Mouse (Mus musculus): ENCODE results near the gene Rack1. TPM values are rescaled to one million over a fixed set of nuclear protein-coding genes. Genes with fewer than 3 reads are reported as not detected.
"Not testable (repeated sequence)": the region's sequence is repeated elsewhere in the genome, so short reads cannot be mapped to it uniquely, and the experiment has no call there.

Gene Rack1
- polyA plus RNA-seq, 1 experiment, result 3,051 TPM

DNA sequence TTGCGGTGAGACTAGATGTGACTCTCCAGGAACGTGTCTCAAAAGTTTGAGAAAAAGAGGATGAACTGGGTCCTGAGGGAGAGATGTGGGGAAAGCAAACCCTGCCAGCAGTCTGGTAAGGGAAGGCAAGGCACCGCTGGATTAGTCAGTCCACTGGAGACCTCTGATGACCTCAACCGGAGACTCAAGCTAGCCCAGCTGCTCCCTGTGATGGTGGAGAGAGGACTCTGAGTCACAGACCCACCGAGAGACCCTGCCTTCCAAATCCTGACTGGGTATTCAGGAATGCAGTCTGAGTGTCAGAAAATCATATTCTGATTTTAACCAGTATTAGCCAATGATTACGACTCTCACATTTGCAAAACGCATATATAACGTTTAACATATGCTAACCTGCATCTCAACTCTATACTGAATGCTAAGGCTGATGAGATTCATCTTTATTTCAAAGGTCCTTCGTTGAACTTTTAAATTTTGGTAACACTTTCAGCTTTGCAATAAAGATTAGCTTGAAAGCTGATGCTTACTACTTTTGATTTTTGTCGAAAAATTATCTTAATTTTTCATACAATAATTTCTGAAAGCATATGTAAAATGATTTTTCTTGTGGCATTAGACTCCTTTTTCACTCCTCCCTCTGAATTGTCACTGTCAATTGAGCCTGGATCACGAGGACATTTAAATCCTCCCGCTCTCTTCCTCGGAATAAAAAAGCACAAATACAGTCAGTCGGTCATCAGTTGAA, 22.8 kb downstream of the Rack1 start:
- no peak overlapping the region for H3ac ChIP-seq (ENCODE audit: control insufficient read depth, insufficient read length, low read depth)
- no peaks in the 10 kb centered on the region for H3K79me3 ChIP-seq (ENCODE audit: low read depth)
- H3K4me3 ChIP-seq (ENCODE audit: insufficient read depth, poor library complexity, severe bottlenecking), result no peak overlapping the region
- TF ChIP-seq FOSL1 (IDR thresholded peaks at IDR 0.05; ENCODE audit: insufficient read depth, low read length, poor library complexity, severe bottlenecking) (no peak), MYOD1 (IDR thresholded peaks at IDR 0.05; ENCODE audit: control insufficient read depth, insufficient read length, low read depth) (peak; percentile 57)
- H3K27me3 ChIP-seq (ENCODE audit: control insufficient read depth, insufficient read depth, insufficient read length), result no peaks in the 10 kb centered on the region
- H3K36me3 ChIP-seq (ENCODE audit: control insufficient read depth, insufficient read depth), result no peaks in the 10 kb centered on the region
- H3K79me2 ChIP-seq (ENCODE audit: control insufficient read depth, insufficient read depth), result no peaks in the 10 kb centered on the region

DNA sequence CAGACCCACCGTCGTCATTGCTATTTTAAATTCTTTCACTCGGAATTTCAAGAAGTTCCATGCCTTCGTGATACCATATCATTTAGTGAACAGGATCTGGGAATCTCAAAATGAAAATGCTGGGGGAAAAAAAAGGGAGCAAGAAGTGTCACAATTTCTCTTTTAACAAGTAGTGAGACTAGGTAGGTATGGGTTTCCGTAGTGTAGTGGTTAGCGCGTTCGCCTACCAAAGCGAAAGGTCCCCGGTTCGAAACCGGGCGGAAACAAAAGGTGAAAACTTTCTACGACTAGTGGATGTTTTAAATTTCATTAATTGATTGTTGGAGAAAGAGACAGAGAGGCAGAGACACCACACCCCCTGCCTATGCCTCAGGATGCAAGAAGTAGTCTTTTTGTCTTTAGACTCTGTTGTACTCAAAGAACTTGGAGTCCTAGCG, 23.4 kb downstream of the Rack1 start:
- peak; percentile 20 for TF ChIP-seq CEBPB (IDR thresholded peaks at IDR 0.05; ENCODE audit: low read depth)
- no peak for TF ChIP-seq FOSL1 (IDR thresholded peaks at IDR 0.05; ENCODE audit: insufficient read depth, low read length, poor library complexity, severe bottlenecking)
- H3K4me3 ChIP-seq (ENCODE audit: insufficient read depth, poor library complexity, severe bottlenecking), result no peak overlapping the region

DNA sequence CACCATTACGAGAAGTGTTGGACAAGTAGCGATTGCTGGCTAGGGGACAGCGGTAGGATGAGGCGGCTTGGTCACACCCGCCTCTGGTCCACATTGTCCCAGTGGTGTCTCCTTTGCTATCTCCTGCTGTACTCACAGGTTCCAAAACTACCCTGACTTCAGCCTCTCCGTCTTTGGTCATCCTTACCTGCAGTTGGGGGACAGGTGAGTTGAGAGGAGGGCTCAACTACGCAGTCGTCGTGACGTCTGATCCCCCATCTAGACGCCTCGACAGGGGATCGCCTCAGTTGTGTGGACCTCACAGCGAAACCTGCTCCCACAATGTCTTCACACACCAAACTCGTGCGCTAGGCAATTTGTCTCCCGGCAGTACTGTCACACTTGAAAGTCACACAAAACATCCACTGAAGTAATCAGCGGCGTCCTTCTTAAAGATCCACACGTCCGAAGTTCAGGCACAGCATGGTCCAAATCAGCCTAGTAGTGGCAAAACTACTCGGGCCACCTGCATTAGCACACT, 24.2 kb downstream of the Rack1 start:
- Histone ChIP-seq H3K27me3 (ENCODE audit: control insufficient read depth, insufficient read depth, insufficient read length) (no peaks in the 10 kb centered on the region), H3K79me2 (ENCODE audit: control insufficient read depth, insufficient read depth) (no peaks in the 10 kb centered on the region), H3K4me3 (ENCODE audit: insufficient read depth, poor library complexity, severe bottlenecking) (no peak overlapping the region), H3K79me3 (ENCODE audit: low read depth) (no peaks in the 10 kb centered on the region), H3ac (ENCODE audit: control insufficient read depth, insufficient read length, low read depth) (no peak overlapping the region), H3K36me3 (ENCODE audit: control insufficient read depth, insufficient read depth) (no peaks in the 10 kb centered on the region)
- TF ChIP-seq MYOG (IDR thresholded peaks at IDR 0.05; ENCODE audit: control insufficient read depth, extremely low read depth, insufficient read length) (no peak), USF1 (IDR thresholded peaks at IDR 0.05; ENCODE audit: low read depth) (no peak), MYOD1 (IDR thresholded peaks at IDR 0.05; ENCODE audit: control insufficient read depth, insufficient read length, low read depth) (no peak), FOSL1 (IDR thresholded peaks at IDR 0.05; ENCODE audit: insufficient read depth, low read length, poor library complexity, severe bottlenecking) (no peak), MAX (IDR thresholded peaks at IDR 0.05) (no peak), CEBPB (IDR thresholded peaks at IDR 0.05; ENCODE audit: low read depth) (no peak), CTCF (IDR thresholded peaks at IDR 0.05; ENCODE audit: control insufficient read depth, insufficient read depth, insufficient read length) (no peak)

More for the DNA sequence above, 23.4 kb downstream of the Rack1 start:
- Histone ChIP-seq H3K36me3 (ENCODE audit: control insufficient read depth, insufficient read depth) (no peaks in the 10 kb centered on the region), H3K79me3 (ENCODE audit: low read depth) (no peaks in the 10 kb centered on the region), H3K27me3 (ENCODE audit: control insufficient read depth, insufficient read depth, insufficient read length) (no peaks in the 10 kb centered on the region), H3K79me2 (ENCODE audit: control insufficient read depth, insufficient read depth) (no peaks in the 10 kb centered on the region), H3ac (ENCODE audit: control insufficient read depth, insufficient read length, low read depth) (no peak overlapping the region)

DNA sequence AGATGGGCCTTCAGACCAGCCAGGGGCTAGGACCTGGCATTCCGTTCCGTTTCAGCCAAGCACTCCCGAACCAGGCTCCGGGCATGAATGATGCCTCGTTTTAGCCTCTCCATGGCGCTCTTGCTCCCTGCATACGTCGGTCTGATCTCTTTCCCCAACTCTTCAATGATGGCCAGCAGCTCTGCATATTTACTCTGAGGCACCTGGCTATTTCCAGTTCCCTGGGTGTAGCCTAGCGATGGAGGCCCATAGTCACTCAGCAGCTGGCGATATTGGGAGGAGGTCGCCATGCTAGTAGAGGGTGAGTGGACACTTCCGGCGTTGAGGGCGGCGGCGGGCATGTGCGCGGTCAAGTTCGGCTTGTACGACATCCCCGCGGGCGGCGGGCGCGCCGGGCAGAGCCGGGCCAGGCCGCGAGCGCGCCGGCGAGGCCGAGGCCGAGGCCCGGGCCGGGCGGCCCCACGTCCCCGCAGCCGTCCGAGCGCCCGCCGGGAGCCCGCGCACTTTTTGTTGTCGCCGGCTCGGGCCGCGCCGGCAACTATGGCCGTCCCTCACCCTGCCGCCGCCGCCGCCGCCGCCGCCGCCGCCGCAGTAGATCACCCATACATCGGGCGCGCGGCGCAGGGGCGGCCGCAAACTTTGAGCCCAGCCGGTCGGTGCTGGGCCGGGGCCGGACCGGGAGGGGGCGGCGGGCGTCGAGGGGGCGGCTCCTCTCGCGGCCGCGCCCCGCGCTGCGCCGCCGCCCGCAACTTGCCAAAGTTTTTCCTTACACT, 26.0 kb downstream of the Rack1 start, which contains the start of the genes Trim7 and Gm12184:
Trim7 (plus strand) TSS at position 162 of the 773 bp plus-strand sequence.
Gm12184 (minus strand) TSS at position 677 of the 773 bp plus-strand sequence.
- not testable (repeated sequence) for H3K27me3 ChIP-seq (ENCODE audit: control insufficient read depth, insufficient read depth, insufficient read length); H3K79me2 ChIP-seq (ENCODE audit: control insufficient read depth, insufficient read depth)

DNA sequence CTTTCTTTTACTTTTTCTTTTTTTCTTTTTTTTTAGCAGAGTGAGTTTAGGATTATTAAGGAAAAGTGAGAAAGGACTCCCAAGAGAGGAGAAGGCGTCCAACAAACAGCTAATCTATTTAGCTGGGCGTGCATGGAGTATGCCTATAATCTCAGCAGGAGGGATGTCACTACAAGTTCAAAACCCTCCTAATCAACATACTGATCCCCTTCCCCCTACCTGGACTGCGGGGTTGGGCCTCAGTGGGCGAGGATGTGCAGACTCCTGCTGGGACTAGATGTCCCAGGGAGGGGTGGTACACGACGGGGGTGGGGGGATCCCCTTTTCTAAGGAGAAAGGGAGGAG, 26.6 kb downstream of the Rack1 start:
- Histone ChIP-seq H3K79me3 (ENCODE audit: low read depth) (no peaks in the 10 kb centered on the region), H3K4me3 (ENCODE audit: insufficient read depth, poor library complexity, severe bottlenecking) (peak overlapping the region; percentile 21), H3K36me3 (ENCODE audit: control insufficient read depth, insufficient read depth) (no peaks in the 10 kb centered on the region), H3K79me2 (ENCODE audit: control insufficient read depth, insufficient read depth) (no peaks in the 10 kb centered on the region), H3K27me3 (ENCODE audit: control insufficient read depth, insufficient read depth, insufficient read length) (no peaks in the 10 kb centered on the region), H3ac (ENCODE audit: control insufficient read depth, insufficient read length, low read depth) (peak overlapping the region; percentile 0)
- TF ChIP-seq CEBPB (IDR thresholded peaks at IDR 0.05; ENCODE audit: low read depth), result no peak
- TF ChIP-seq MYOD1 (IDR thresholded peaks at IDR 0.05; ENCODE audit: control insufficient read depth, insufficient read length, low read depth), result no peak
- TF ChIP-seq CTCF (IDR thresholded peaks at IDR 0.05; ENCODE audit: control insufficient read depth, insufficient read depth, insufficient read length), result no peak
- no peak for TF ChIP-seq FOSL1 (IDR thresholded peaks at IDR 0.05; ENCODE audit: insufficient read depth, low read length, poor library complexity, severe bottlenecking)
- TF ChIP-seq MAX (IDR thresholded peaks at IDR 0.05), result no peak
- no peak for TF ChIP-seq MYOG (IDR thresholded peaks at IDR 0.05; ENCODE audit: control insufficient read depth, extremely low read depth, insufficient read length)
- TF ChIP-seq USF1 (IDR thresholded peaks at IDR 0.05; ENCODE audit: low read depth), result no peak

More for the DNA sequence above, 26.0 kb downstream of the Rack1 start, which contains the start of the genes Trim7 and Gm12184:
- H3K36me3 ChIP-seq (ENCODE audit: control insufficient read depth, insufficient read depth); H3K79me3 ChIP-seq (ENCODE audit: low read depth): not testable (repeated sequence)
- peak within 1 kb of the TSS; percentile 0 for H3ac ChIP-seq (ENCODE audit: control insufficient read depth, insufficient read length, low read depth)
- H3K4me3 ChIP-seq (ENCODE audit: insufficient read depth, poor library complexity, severe bottlenecking), result peak within 1 kb of the TSS; percentile 25

DNA sequence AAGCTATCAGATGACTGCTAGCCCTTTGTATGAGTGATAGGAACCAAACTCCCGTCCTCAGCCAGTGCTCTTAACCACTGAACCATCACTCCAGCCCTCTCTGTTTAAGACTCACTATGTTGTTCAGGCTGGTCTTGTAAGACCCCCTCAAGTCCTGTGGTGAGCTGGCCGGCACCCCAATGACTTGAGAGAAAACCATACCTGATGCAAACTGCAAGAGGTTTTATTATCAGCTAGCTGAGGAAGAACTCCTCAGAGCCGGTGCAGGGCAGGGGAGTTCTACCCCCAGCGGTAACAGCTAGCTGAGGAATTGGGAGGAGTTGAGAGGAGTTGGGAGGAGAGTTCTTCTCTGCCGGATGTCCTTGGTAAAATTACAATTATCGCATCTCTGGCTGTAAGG, 27.8 kb downstream of the Rack1 start:
- H3K36me3 ChIP-seq (ENCODE audit: control insufficient read depth, insufficient read depth), result no peaks in the 10 kb centered on the region
- H3K27me3 ChIP-seq (ENCODE audit: control insufficient read depth, insufficient read depth, insufficient read length), result no peaks in the 10 kb centered on the region
- no peak overlapping the region for H3K4me3 ChIP-seq (ENCODE audit: insufficient read depth, poor library complexity, severe bottlenecking)
- TF ChIP-seq USF1 (IDR thresholded peaks at IDR 0.05; ENCODE audit: low read depth), result no peak
- no peak for TF ChIP-seq CEBPB (IDR thresholded peaks at IDR 0.05; ENCODE audit: low read depth)
- TF ChIP-seq FOSL1 (IDR thresholded peaks at IDR 0.05; ENCODE audit: insufficient read depth, low read length, poor library complexity, severe bottlenecking), result no peak
- no peak for TF ChIP-seq CTCF (IDR thresholded peaks at IDR 0.05; ENCODE audit: control insufficient read depth, insufficient read depth, insufficient read length)
- no peak for TF ChIP-seq MYOD1 (IDR thresholded peaks at IDR 0.05; ENCODE audit: control insufficient read depth, insufficient read length, low read depth)
- no peak for TF ChIP-seq MAX (IDR thresholded peaks at IDR 0.05)
- TF ChIP-seq MYOG (IDR thresholded peaks at IDR 0.05; ENCODE audit: control insufficient read depth, extremely low read depth, insufficient read length), result no peak
- H3K79me3 ChIP-seq (ENCODE audit: low read depth), result no peaks in the 10 kb centered on the region
- no peak overlapping the region for H3ac ChIP-seq (ENCODE audit: control insufficient read depth, insufficient read length, low read depth)
- H3K79me2 ChIP-seq (ENCODE audit: control insufficient read depth, insufficient read depth), result no peaks in the 10 kb centered on the region
